Mouse (Mus musculus) olfactory bulb, adult 2 months (tissue): ENCODE results near the gene Mturn.

ENCODE experiments used
- CTCF ChIP-seq: fragments of 200-500 bp; IDR thresholded peaks from 2 replicates; pipeline ENCODE4 v1.5.1; 2012; ENCODE audit warnings: low read depth, mild to moderate bottlenecking, low read length, moderate library complexity; ENCODE audit not compliant: insufficient read depth
- POLR2A ChIP-seq: fragments of 200-500 bp; IDR thresholded peaks from 2 replicates; pipeline ENCODE4 v1.6.1; 2012; ENCODE audit warnings: mild to moderate bottlenecking, low read depth, low read length, moderate library complexity; ENCODE audit not compliant: insufficient read depth

GRCm38 (mm10) chr6:54731726-54732125, 50.3 kb downstream of the Mturn start:
- no peak for TF ChIP-seq CTCF
- no peak for TF ChIP-seq POLR2A
